In genomic region chr2:145564596-145564995, GRCm38 (mm10) we compare ENCODE assay signal across 21 mouse cellular contexts.
"Had no signal": no experiment of that assay in that cellular context is flagged by ENCODE, and none has a peak within 500 bp of the region (broad histone marks: within the 10 kb centered on the region; RNA-seq: fewer than 3 reads in every experiment).

No protein-coding gene starts in this region.

- DNase-seq: kidney, adult 8-10 months; kidney, postnatal 25 days; layer of hippocampus, postnatal 36 days; liver; liver, embryonic 13.5 days; lung, adult 2 months; right cerebral cortex, adult 18-20 months; right cerebral cortex, postnatal 14 days; right cerebral cortex, postnatal 4 days; thymus, adult 2 months; thymus, postnatal 14 days; thymus, postnatal 4 days had no signal

- H3K9me3 ChIP-seq: limb, embryonic 10.5 days; limb, embryonic 13.5 days; liver, embryonic 13.5 days; midbrain, embryonic 12.5 days; midbrain, embryonic 15.5 days; neural tube, embryonic 12.5 days; neural tube, embryonic 15.5 days had no signal

- H3K27ac ChIP-seq: left cerebral cortex, adult 2 months; limb, embryonic 10.5 days; limb, embryonic 13.5 days; liver, embryonic 13.5 days; macrophage; midbrain, embryonic 12.5 days; midbrain, embryonic 15.5 days; neural tube, embryonic 12.5 days; neural tube, embryonic 15.5 days; stomach, postnatal 0 days had no signal

- H3K4me2 ChIP-seq: limb, embryonic 13.5 days; liver, embryonic 13.5 days; midbrain, embryonic 12.5 days; midbrain, embryonic 15.5 days; neural tube, embryonic 12.5 days; neural tube, embryonic 15.5 days had no signal

- ATAC-seq: midbrain, embryonic 15.5 days had no signal

- H3K9ac ChIP-seq: limb, embryonic 13.5 days; liver, embryonic 13.5 days; midbrain, embryonic 12.5 days; midbrain, embryonic 15.5 days; neural tube, embryonic 12.5 days; neural tube, embryonic 15.5 days had no signal

- H3K36me3 ChIP-seq: limb, embryonic 10.5 days; limb, embryonic 13.5 days; liver, embryonic 13.5 days; midbrain, embryonic 12.5 days; midbrain, embryonic 15.5 days; neural tube, embryonic 12.5 days; neural tube, embryonic 15.5 days had no signal

- H3K27me3 ChIP-seq: limb, embryonic 13.5 days; liver, embryonic 13.5 days; midbrain, embryonic 12.5 days; midbrain, embryonic 15.5 days; neural tube, embryonic 12.5 days; neural tube, embryonic 15.5 days had no signal

- H3K4me3 ChIP-seq: left cerebral cortex, adult 2 months; limb, embryonic 10.5 days; limb, embryonic 13.5 days; liver, embryonic 13.5 days; midbrain, embryonic 12.5 days; midbrain, embryonic 15.5 days; neural tube, embryonic 12.5 days; neural tube, embryonic 15.5 days had no signal

- H3K4me1 ChIP-seq: limb, embryonic 10.5 days; limb, embryonic 13.5 days; midbrain, embryonic 12.5 days; midbrain, embryonic 15.5 days; neural tube, embryonic 12.5 days; neural tube, embryonic 15.5 days had no signal
